Mouse (Mus musculus): Measurements from ENCODE around the gene Nadsyn1. TPM values are rescaled to one million over a fixed set of nuclear protein-coding genes. Genes with fewer than 3 reads are reported as not detected.

Nadsyn1 gene
- polyA plus RNA-seq (2012; rRNA removed): 31.3 and 33.4 TPM in 2 replicates

GRCm38 (mm10) chr7:143822375-143823265 lies at the start of gene Nadsyn1, which contains the start of gene Dhcr7:
TSS of gene Nadsyn1 (minus strand) at chr7:143822849.
TSS of gene Dhcr7 (plus strand) at chr7:143823145.
- Histone ChIP-seq H3K4me1 (ENCODE audit: control insufficient read depth, insufficient read depth, low read length) (peaks cover 19% of the 10 kb centered on the region; the same call in 1 of the 2 replicates), H3K36me3 (ENCODE audit: control insufficient read depth, insufficient read depth, low read length) (no peaks in the 10 kb centered on the region; the same call in 1 of the 2 replicates), H3K27ac (ENCODE audit: insufficient read depth, low read depth, low read length) (peak within 1 kb of the TSS; percentile 95), H3K4me3 (ENCODE audit: insufficient read depth, low read depth, low read length) (peak within 1 kb of the TSS; percentile 81), H3K27me3 (replicated peaks; ENCODE audit: control insufficient read depth, insufficient read depth, low read length) (no peaks in the 10 kb centered on the region)
- peak; percentile 89 for TF ChIP-seq POLR2A (IDR thresholded peaks at IDR 0.05; ENCODE audit: low read depth, low read length)
- no peak for TF ChIP-seq CTCF (conservative IDR thresholded peaks at IDR 0.05; ENCODE audit: insufficient read depth, insufficient read length, low read depth, low read length)
- WGBS: under 1% methylated on average over 40 of the region's 40 CpGs
- DNase-seq: peak; percentile 100

- DNase-seq: no peak
- H3K27ac ChIP-seq (ENCODE audit: insufficient read depth, low read depth, low read length): no peak overlapping the region
- TF ChIP-seq POLR2A (IDR thresholded peaks at IDR 0.05; ENCODE audit: low read depth, low read length) (no peak), CTCF (conservative IDR thresholded peaks at IDR 0.05; ENCODE audit: insufficient read depth, insufficient read length, low read depth, low read length) (no peak)
- no peaks in the 10 kb centered on the region for H3K36me3 ChIP-seq (ENCODE audit: control insufficient read depth, insufficient read depth, low read length)
- no peak overlapping the region for H3K4me3 ChIP-seq (ENCODE audit: insufficient read depth, low read depth, low read length)
- no peaks in the 10 kb centered on the region for H3K27me3 ChIP-seq (replicated peaks; ENCODE audit: control insufficient read depth, insufficient read depth, low read length)
- no peaks in the 10 kb centered on the region for H3K4me1 ChIP-seq (ENCODE audit: control insufficient read depth, insufficient read depth, low read length)
- WGBS: 85% methylated on average over 4 of the region's 4 CpGs
Observed at GRCm38 (mm10) chr7:143868874-143869273, 46.2 kb upstream of the Nadsyn1 start.

GRCm38 (mm10) chr7:143866538-143866937 lies 43.9 kb upstream of the Nadsyn1 start, which contains the start of gene Gm498:
TSS of gene Gm498 (plus strand) at chr7:143866838.
- no peak within 1 kb of the TSS for H3K4me3 ChIP-seq (ENCODE audit: insufficient read depth, low read depth, low read length)
- H3K27me3 ChIP-seq (replicated peaks; ENCODE audit: control insufficient read depth, insufficient read depth, low read length): no peaks in the 10 kb centered on the region
- H3K4me1 ChIP-seq (ENCODE audit: control insufficient read depth, insufficient read depth, low read length): no peaks in the 10 kb centered on the region
- WGBS: 93% methylated on average over 2 of the region's 2 CpGs
- no peaks in the 10 kb centered on the region for H3K36me3 ChIP-seq (ENCODE audit: control insufficient read depth, insufficient read depth, low read length)
- no peak for DNase-seq
- H3K27ac ChIP-seq (ENCODE audit: insufficient read depth, low read depth, low read length): no peak within 1 kb of the TSS
- no peak for TF ChIP-seq POLR2A (IDR thresholded peaks at IDR 0.05; ENCODE audit: low read depth, low read length)
- no peak for TF ChIP-seq CTCF (conservative IDR thresholded peaks at IDR 0.05; ENCODE audit: insufficient read depth, insufficient read length, low read depth, low read length)

- 69% methylated on average over 8 of the region's 8 CpGs for WGBS
- Histone ChIP-seq H3K4me3 (ENCODE audit: insufficient read depth, low read depth, low read length) (no peak overlapping the region), H3K27ac (ENCODE audit: insufficient read depth, low read depth, low read length) (peak overlapping the region; percentile 75), H3K36me3 (ENCODE audit: control insufficient read depth, insufficient read depth, low read length) (no peaks in the 10 kb centered on the region), H3K27me3 (replicated peaks; ENCODE audit: control insufficient read depth, insufficient read depth, low read length) (no peaks in the 10 kb centered on the region), H3K4me1 (ENCODE audit: control insufficient read depth, insufficient read depth, low read length) (peaks cover 6% of the 10 kb centered on the region)
- TF ChIP-seq CTCF (conservative IDR thresholded peaks at IDR 0.05; ENCODE audit: insufficient read depth, insufficient read length, low read depth, low read length) (no peak), POLR2A (IDR thresholded peaks at IDR 0.05; ENCODE audit: low read depth, low read length) (no peak)
- peak; percentile 89 for DNase-seq
Observed at GRCm38 (mm10) chr7:143848768-143849482, 26.3 kb upstream of the Nadsyn1 start.

- Histone ChIP-seq H3K4me3 (ENCODE audit: insufficient read depth, low read depth, low read length) (no peak overlapping the region), H3K27ac (ENCODE audit: insufficient read depth, low read depth, low read length) (no peak overlapping the region), H3K27me3 (replicated peaks; ENCODE audit: control insufficient read depth, insufficient read depth, low read length) (no peaks in the 10 kb centered on the region), H3K36me3 (ENCODE audit: control insufficient read depth, insufficient read depth, low read length) (no peaks in the 10 kb centered on the region), H3K4me1 (ENCODE audit: control insufficient read depth, insufficient read depth, low read length) (peaks cover 6% of the 10 kb centered on the region)
- no peak for DNase-seq
- TF ChIP-seq POLR2A (IDR thresholded peaks at IDR 0.05; ENCODE audit: low read depth, low read length): no peak
- no peak for TF ChIP-seq CTCF (conservative IDR thresholded peaks at IDR 0.05; ENCODE audit: insufficient read depth, insufficient read length, low read depth, low read length)
- WGBS: 88% methylated on average over 5 of the region's 5 CpGs
Observed at GRCm38 (mm10) chr7:143848127-143848767, 25.6 kb upstream of the Nadsyn1 start.

- no peaks in the 10 kb centered on the region for H3K36me3 ChIP-seq (ENCODE audit: control insufficient read depth, insufficient read depth, low read length)
- no peak overlapping the region for H3K27ac ChIP-seq (ENCODE audit: insufficient read depth, low read depth, low read length)
- no peaks in the 10 kb centered on the region for H3K27me3 ChIP-seq (replicated peaks; ENCODE audit: control insufficient read depth, insufficient read depth, low read length)
- H3K4me1 ChIP-seq (ENCODE audit: control insufficient read depth, insufficient read depth, low read length): no peaks in the 10 kb centered on the region
- WGBS: 96% methylated on average over 8 of the region's 8 CpGs
- TF ChIP-seq CTCF (conservative IDR thresholded peaks at IDR 0.05; ENCODE audit: insufficient read depth, insufficient read length, low read depth, low read length): no peak
- TF ChIP-seq POLR2A (IDR thresholded peaks at IDR 0.05; ENCODE audit: low read depth, low read length): no peak
- DNase-seq: no peak
- no peak overlapping the region for H3K4me3 ChIP-seq (ENCODE audit: insufficient read depth, low read depth, low read length)
Observed at GRCm38 (mm10) chr7:143841301-143841700, 18.7 kb upstream of the Nadsyn1 start.
